Mouse (Mus musculus) activated CD4-positive, CD25-positive, alpha-beta regulatory T cell, adult 4 months (primary cell): ENCODE data around the gene Prkg1. TPM values are rescaled to one million over a fixed set of nuclear protein-coding genes. Genes with fewer than 3 reads are reported as not detected.
"Not testable (repeated sequence)": the region's sequence is repeated elsewhere in the genome, so short reads cannot be mapped to it uniquely, and the experiment has no call there.

Experiments
- ATAC-seq: one replicate; pipeline ENCODE4 v1.8.0; 2017
- polyA plus RNA-seq, 2 experiments: library from polyadenylated mRNA; unstranded; fragments of 100-300 nt; shearing (Covaris generic); gene quantifications; one replicate each; pipeline ENCODE4 v1.2.1; 2017

The Prkg1 gene
- polyA plus RNA-seq, 2 experiments from 2014 or later = 0.20 TPM; not detected in 1

GRCm38 (mm10) chr19:31283617-31284016 lies 481.2 kb downstream of the Prkg1 start:
- ATAC-seq = no peak

GRCm38 (mm10) chr19:31279797-31280486 lies 484.9 kb downstream of the Prkg1 start:
- ATAC-seq = no peak

GRCm38 (mm10) chr19:31262438-31262837 lies 502.4 kb downstream of the Prkg1 start:
- no peak for ATAC-seq

- ATAC-seq = no peak
Observed at GRCm38 (mm10) chr19:31260494-31260893, 504.3 kb downstream of the Prkg1 start.

GRCm38 (mm10) chr19:31255780-31256179 lies 509.1 kb downstream of the Prkg1 start:
- no peak for ATAC-seq

- ATAC-seq = no peak
Observed at GRCm38 (mm10) chr19:31232410-31232809, 532.4 kb downstream of the Prkg1 start.

GRCm38 (mm10) chr19:31228385-31228784 lies 536.4 kb downstream of the Prkg1 start:
- ATAC-seq = no peak

- ATAC-seq = no peak
Observed at GRCm38 (mm10) chr19:31223457-31223856, 541.4 kb downstream of the Prkg1 start.

- not testable (repeated sequence) for ATAC-seq
Observed at GRCm38 (mm10) chr19:31219261-31219660, 545.6 kb downstream of the Prkg1 start.

- no peak for ATAC-seq
Observed at GRCm38 (mm10) chr19:31210850-31211249, 554.0 kb downstream of the Prkg1 start.

- peak; percentile 99 for ATAC-seq
Observed at GRCm38 (mm10) chr19:31210449-31210848, 554.4 kb downstream of the Prkg1 start.

GRCm38 (mm10) chr19:31199583-31199982 lies 565.2 kb downstream of the Prkg1 start:
- peak; percentile 74 for ATAC-seq

- ATAC-seq = peak; percentile 40
Observed at GRCm38 (mm10) chr19:31198461-31198860, 566.4 kb downstream of the Prkg1 start.

- no peak for ATAC-seq
Observed at GRCm38 (mm10) chr19:31197076-31197475, 567.8 kb downstream of the Prkg1 start.

- no peak for ATAC-seq
Observed at GRCm38 (mm10) chr19:31188559-31189218, 576.1 kb downstream of the Prkg1 start.

GRCm38 (mm10) chr19:31180757-31181156 lies 584.1 kb downstream of the Prkg1 start:
- no peak for ATAC-seq

- ATAC-seq = no peak
Observed at GRCm38 (mm10) chr19:31177279-31177922, 587.4 kb downstream of the Prkg1 start.

- no peak for ATAC-seq
Observed at GRCm38 (mm10) chr19:31170985-31171384, 593.8 kb downstream of the Prkg1 start.

- ATAC-seq = no peak
Observed at GRCm38 (mm10) chr19:31158944-31159460, 605.8 kb downstream of the Prkg1 start.

GRCm38 (mm10) chr19:31153399-31153798 lies 611.4 kb downstream of the Prkg1 start:
- no peak for ATAC-seq

- no peak for ATAC-seq
Observed at GRCm38 (mm10) chr19:31149902-31150301, 614.9 kb downstream of the Prkg1 start.

GRCm38 (mm10) chr19:31147457-31147856 lies 617.4 kb downstream of the Prkg1 start:
- no peak for ATAC-seq

GRCm38 (mm10) chr19:31146156-31146555 lies 618.7 kb downstream of the Prkg1 start:
- ATAC-seq = no peak
